Mouse (Mus musculus) gastrocnemius, adult 2 months (tissue): ENCODE results near the gene Ski. TPM values are rescaled to one million over a fixed set of nuclear protein-coding genes. Genes with fewer than 3 reads are reported as not detected.

Experiments used
- DNase-seq: peaks from one replicate; pipeline ENCODE4 v3.0.0; 2022
- H3K27ac ChIP-seq: fragments of 200-600 bp; 2 replicates; pipeline ENCODE4 v1.8.1; 2022; ENCODE audit warnings: mild to moderate bottlenecking
- H3K4me3 ChIP-seq: fragments of 200-600 bp; 2 replicates; pipeline ENCODE4 v1.8.1; 2022; ENCODE audit warnings: mild to moderate bottlenecking, moderate library complexity
- CTCF ChIP-seq: fragments of 200-600 bp; IDR thresholded peaks from 2 replicates; pipeline ENCODE4 v1.8.1; 2022; ENCODE audit warnings: antibody characterized with exemption, mild to moderate bottlenecking, moderate library complexity
- intact Hi-C: fragments of 180-260 bp; cut with DNase I; formaldehyde crosslinking; loops from one replicate; pipeline ENCODE4 v1.15.1; 2025
- total RNA-seq, 2 experiments: library from RNA; stranded (reverse); gene quantifications; 2 replicates each; pipeline ENCODE4 v1.2.3; 2021

Gene Ski
- total RNA-seq, 2 experiments from 2014 or later: 28.5 to 35.6 TPM

- no peak overlapping the region for H3K27ac ChIP-seq
- intact Hi-C loops: no loop called here
These were observed 98.4 kb downstream of the Ski start for GRCm38 (mm10) chr4:155123868-155124534.

DNA sequence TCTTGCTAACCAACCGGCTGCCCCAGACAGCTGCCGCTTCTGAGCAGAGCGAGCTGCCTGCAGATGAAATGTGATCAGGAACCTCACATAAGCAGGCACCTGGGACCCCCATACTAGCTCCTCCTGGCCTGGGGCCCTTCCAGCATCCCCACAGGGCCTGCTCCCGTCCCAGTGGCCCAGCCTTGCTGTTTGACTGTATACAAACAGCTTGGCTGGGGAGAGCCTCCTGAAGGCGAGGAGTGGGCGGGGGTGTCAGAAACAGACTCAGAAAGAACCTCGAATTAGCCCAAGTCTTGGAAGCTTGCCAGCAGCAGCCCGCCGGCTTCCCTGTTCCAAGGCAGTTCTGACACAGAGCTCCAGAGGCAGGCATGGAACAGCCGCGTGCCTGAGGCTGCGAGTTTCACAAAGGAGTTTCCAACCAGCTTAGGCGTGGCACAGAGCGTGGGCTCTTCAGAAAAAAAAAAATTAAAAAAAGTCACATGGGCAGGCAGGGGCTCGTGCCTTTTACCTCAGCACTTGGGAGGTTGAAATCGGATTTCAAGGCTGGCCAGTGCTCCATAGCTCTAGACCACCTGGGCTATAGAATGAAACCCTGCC lies 99.8 kb downstream of the Ski start:
- peak; percentile 72 for DNase-seq
- intact Hi-C loops: no loop called here
- peak overlapping the region; percentile 75 for H3K27ac ChIP-seq
- H3K4me3 ChIP-seq: no peak overlapping the region
- TF ChIP-seq CTCF: no peak

More at GRCm38 (mm10) chr4:155123868-155124534, 98.4 kb downstream of the Ski start:
- no peak for TF ChIP-seq CTCF
- no peak for DNase-seq
- H3K4me3 ChIP-seq: no peak overlapping the region

- no peak for DNase-seq
- TF ChIP-seq CTCF: no peak
- no peak overlapping the region for H3K4me3 ChIP-seq
- H3K27ac ChIP-seq: peak overlapping the region; percentile 75
- intact Hi-C loops: no loop called here
These were observed 100.4 kb downstream of the Ski start for GRCm38 (mm10) chr4:155121915-155122443.

- TF ChIP-seq CTCF: no peak
- intact Hi-C loops: no loop called here
- peak; percentile 57 for DNase-seq
- no peak overlapping the region for H3K4me3 ChIP-seq
- peak overlapping the region; percentile 39; the same call in 1 of the 2 replicates for H3K27ac ChIP-seq
These were observed 101.2 kb downstream of the Ski start for GRCm38 (mm10) chr4:155121222-155121621.

DNA sequence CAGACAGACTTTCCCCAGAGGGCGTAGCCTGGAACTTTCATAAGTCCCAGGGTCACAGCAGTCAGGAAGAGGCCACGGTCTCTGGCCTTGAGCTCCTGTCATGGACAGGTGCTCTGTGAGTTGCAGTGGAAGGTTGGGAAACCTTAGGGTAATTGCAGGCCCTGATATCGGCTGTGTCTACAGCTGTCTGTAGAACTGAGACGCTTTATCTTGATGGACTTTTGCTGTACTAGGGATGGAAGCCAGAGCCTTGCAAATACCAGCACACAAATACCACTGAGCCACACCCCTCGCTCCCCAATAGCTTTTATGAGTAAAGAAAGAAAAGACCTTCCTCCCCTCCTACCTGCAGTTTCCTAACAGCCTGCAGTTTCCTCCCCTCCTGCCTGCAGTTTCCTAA lies 101.8 kb downstream of the Ski start:
- DNase-seq: no peak
- peak overlapping the region; percentile 39; the same call in 1 of the 2 replicates for H3K27ac ChIP-seq
- H3K4me3 ChIP-seq: no peak overlapping the region
- intact Hi-C loops: no loop called here
- no peak for TF ChIP-seq CTCF

GRCm38 (mm10) chr4:155120038-155120437 lies 102.4 kb downstream of the Ski start:
- no peak for DNase-seq
- TF ChIP-seq CTCF: no peak; the same call in 1 of the 2 replicates
- H3K27ac ChIP-seq: no peak overlapping the region
- intact Hi-C loops: no loop called here
- H3K4me3 ChIP-seq: no peak overlapping the region

DNA sequence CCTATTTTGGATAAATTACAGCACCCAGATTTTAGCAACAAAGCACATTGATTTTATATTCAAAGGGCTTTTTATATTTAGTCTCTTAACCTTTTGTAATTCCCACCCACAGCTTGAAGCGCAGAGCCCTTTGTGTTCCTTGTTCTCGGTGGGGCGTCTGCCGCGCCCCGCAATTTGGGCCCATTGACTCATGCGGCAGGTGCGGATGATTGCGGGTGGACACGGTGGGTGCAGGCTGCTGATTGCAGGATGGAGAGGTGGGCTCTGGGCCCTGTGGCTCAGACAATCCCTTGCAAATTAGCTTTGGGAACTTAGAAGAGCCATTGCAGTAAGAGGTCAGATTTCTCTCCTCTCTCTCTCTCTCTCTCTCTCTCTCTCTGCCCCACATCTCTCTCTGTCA lies 104.1 kb downstream of the Ski start:
- Histone ChIP-seq H3K27ac (no peak overlapping the region), H3K4me3 (no peak overlapping the region)
- DNase-seq: no peak
- intact Hi-C loops: no loop called here
- no peak for TF ChIP-seq CTCF

- DNase-seq: no peak
- no peak for TF ChIP-seq CTCF
- H3K4me3 ChIP-seq: no peak overlapping the region
- peak overlapping the region; percentile 16; the same call in 1 of the 2 replicates for H3K27ac ChIP-seq
- intact Hi-C loops: no loop called here
These were observed 104.9 kb downstream of the Ski start for GRCm38 (mm10) chr4:155117396-155117978.

GRCm38 (mm10) chr4:155116607-155117006 lies 105.8 kb downstream of the Ski start:
- TF ChIP-seq CTCF: no peak
- no peak for DNase-seq
- Histone ChIP-seq H3K27ac (no peak overlapping the region), H3K4me3 (no peak overlapping the region)
- intact Hi-C loops: no loop called here

GRCm38 (mm10) chr4:155113766-155114410 lies 108.5 kb downstream of the Ski start:
- Histone ChIP-seq H3K4me3 (no peak overlapping the region), H3K27ac (peak overlapping the region; percentile 66)
- TF ChIP-seq CTCF: no peak
- intact Hi-C loops: no loop called here
- peak; percentile 52 for DNase-seq

DNA sequence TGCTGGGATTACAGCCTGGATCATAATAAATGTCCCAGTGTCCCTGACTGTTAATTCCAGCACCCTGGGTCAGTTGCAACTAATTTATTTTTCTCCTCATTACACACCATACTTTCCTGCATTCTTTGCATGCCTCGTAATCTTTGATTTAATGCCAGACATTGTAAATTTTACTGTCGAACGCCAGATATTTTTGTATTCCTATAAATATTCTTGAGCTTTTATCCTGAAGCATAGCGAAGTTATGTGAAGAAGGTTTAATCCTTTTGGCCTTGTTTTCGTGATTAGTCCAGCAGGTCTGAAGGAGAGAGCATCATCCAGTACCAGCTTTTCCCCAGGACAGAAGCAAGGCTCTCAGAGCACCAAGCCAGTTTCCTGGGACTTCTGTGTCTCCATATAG lies 112.9 kb downstream of the Ski start:
- TF ChIP-seq CTCF: no peak
- no peak for DNase-seq
- Histone ChIP-seq H3K27ac (peak overlapping the region; percentile 59), H3K4me3 (no peak overlapping the region)
- intact Hi-C loops: no loop called here

DNA sequence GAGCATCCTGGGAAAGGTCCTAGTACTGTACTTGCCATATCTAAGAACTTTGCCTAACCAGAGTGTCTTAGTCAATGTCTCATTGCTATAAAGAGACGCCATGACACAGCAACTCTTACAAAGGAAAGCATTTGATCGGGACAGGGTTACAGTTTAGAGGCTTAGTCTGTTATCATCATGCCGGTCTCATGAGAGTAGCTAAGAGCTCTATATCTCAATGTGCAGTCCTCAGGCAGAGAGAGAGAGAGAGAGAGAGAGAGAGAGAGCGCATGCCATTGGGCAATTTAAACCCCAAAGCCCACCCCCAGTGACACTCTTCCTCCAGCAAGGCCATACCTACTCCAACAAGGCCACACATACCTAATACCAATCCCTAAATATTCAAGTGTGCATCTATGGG lies 114.5 kb downstream of the Ski start:
- TF ChIP-seq CTCF: no peak
- H3K4me3 ChIP-seq: no peak overlapping the region
- no peak overlapping the region for H3K27ac ChIP-seq
- DNase-seq: no peak
- intact Hi-C loops: no loop called here

Other genes with a start within 250 kb of the Ski start
- gene Plch2, start 165.8 kb downstream of the Ski start, total RNA-seq: under 1 TPM in 1 of 2 experiments, not detected in 1; 0.38 TPM
- 10 to 100 TPM; 12.9 to 17.9 TPM for gene Pex10, start 155.6 kb downstream of the Ski start, total RNA-seq
- gene Rer1, start 136.2 kb downstream of the Ski start, total RNA-seq: 10 to 100 TPM; 54.8 to 59.3 TPM
- 1 to 10 TPM; 1.3 TPM for gene Morn1, start 136.0 kb downstream of the Ski start, total RNA-seq
- 1 to 10 TPM; 4.6 to 6.1 TPM for gene Faap20, start 27.2 kb upstream of the Ski start, total RNA-seq
- gene Prkcz, start 138.8 kb upstream of the Ski start, total RNA-seq: 1 to 10 TPM; 1.1 to 2.1 TPM
- under 1 TPM; 0.20 TPM for gene Gabrd, start 175.5 kb upstream of the Ski start, total RNA-seq
- 1 to 10 TPM in 1 of 2 experiments, under 1 TPM in 1; 0.23 to 1.0 TPM for gene Cfap74, start 186.6 kb upstream of the Ski start, total RNA-seq
- gene Tmem52, start 246.5 kb upstream of the Ski start, total RNA-seq: 100 to 1,000 TPM; 215 to 248 TPM